Mouse (Mus musculus) urinary bladder, postnatal 36 days (tissue): ENCODE data around the gene Tsga10.

Experiments used
- DNase-seq, 2 experiments: peaks; one replicate each; pipeline ENCODE4 v3.0.0; 2022; ENCODE audit warnings: low spot score in 2 of 2, mixed read lengths in 1 of 2

Tsga10 gene

DNA sequence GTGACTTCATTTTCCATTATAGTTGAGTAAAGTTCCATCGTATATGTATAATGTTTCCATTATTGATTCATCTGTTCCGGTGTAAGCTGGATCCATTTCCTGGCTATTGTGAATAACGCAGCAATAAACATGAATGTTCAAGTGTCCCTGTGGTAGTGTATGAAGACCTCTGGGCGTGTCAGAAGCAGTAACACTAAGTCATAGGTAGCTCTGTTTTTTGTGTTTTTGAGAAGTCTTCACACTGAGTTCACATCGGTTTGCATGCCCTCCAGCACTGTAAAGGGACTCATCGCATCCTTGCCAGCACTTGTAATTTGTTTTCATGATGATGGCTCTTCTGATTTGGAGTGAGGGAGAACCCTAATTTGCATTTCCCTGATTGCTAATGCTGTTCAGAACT is at the start of gene Tsga10:
Gene Tsga10, minus strand, starts transcription at position 144 of the 400 bp plus-strand sequence.
- no peak for DNase-seq

DNA sequence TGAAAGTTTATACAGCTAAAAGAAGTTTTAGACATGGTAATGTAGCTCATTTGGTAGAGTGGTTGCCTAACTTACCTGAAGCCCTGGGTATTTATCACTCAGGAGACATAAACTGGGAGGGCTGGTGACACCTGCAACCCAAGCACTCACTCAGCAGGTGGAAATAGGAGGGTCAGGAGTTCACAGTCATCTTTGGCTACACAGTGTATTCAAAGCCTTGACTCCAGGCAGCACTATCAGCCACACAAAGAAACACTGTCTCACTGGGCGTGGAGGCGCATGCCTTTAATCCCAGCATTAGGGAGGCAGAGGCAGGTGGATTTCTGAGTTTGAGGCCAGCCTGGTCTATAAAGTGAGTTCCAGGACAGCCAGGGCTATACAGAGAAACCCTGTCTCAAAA is 46.5 kb upstream of the Tsga10 start:
- no peak for DNase-seq

GRCm38 (mm10) chr1:37903178-37903577 is 36.9 kb upstream of the Tsga10 start:
- peak in 1 of 2 experiments; percentile 9 for DNase-seq

DNA sequence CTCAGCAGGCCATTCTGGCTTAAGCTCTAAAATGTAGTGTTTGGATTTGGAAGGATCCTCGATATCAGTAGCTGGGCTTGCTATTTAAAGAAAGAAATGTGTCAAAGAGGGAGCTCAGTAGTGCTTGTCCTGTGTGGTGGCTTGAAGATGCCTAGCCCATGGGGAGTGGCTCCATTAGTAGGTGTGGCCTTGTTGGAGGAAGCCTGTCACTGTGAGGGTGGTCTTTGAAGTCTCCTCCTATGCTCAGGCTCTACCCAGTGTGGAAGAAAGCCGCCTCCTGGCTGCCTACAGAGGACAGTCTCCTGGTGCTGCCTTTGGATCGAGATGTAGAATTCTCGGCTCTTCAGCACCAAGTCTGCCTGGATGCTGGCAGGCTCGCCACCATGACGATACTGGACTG is 34.1 kb upstream of the Tsga10 start:
- DNase-seq = no peak

- DNase-seq = no peak
Observed at GRCm38 (mm10) chr1:37899816-37900215, 33.6 kb upstream of the Tsga10 start.

- no peak for DNase-seq
Observed at GRCm38 (mm10) chr1:37894606-37895005, 28.4 kb upstream of the Tsga10 start.

GRCm38 (mm10) chr1:37891400-37891799 is 25.2 kb upstream of the Tsga10 start:
- no peak for DNase-seq

DNA sequence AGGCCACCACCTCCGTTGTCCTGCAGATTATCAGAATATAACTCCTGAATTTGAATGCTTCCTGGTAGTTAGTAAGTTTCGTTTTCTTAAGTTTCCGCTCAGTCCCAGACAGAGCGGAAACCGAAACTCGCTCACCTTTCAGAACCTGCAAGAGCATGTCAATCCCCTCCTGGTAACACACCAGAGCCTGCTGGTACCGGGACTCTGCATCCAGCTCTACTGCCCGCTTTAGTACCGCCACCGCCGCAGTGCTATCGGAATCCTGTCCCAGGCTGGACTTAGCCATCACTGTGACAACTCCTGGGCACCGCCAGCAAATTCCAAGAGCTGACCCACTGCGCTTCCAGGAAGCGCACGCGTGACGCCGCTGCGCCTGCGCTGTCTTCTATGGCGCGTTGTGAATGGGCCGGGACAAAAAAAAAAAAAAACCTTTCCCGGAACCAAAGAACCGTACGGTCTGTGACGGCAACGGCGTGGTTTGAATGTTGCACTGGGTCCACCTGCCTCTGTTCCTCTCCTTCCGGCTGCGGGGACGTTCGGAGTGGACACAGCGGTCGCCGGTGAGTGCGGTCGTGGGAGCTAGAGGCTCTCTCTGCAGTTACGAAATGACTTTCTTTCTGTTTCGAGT is 23.9 kb upstream of the Tsga10 start, which contains the start of the genes Mitd1 and Mrpl30:
Gene Mitd1, minus strand, starts transcription at position 387 of the 628 bp plus-strand sequence.
Gene Mrpl30, plus strand, starts transcription at position 453 of the 628 bp plus-strand sequence.
- DNase-seq = peak; percentile 85 to 90

- no peak for DNase-seq
Observed at GRCm38 (mm10) chr1:37889206-37889605, 23.0 kb upstream of the Tsga10 start.

DNA sequence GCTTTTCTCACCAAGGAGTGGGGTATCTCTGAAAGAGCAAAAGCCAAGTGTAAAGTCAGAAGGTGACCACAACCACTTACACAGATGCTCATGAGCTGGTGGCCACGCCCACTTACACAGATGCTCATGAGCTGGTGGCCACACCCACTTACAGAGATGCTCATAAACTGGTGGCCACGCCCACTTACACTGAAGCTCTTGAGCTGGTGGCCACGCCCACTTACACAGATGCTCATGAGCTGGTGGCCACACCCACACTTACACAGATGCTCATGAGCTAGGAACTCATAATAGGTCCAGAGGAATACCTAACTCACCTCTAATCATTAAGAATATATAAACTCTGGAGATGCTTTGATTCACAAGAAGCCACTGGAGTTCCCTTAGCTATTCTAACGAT is 18.2 kb upstream of the Tsga10 start:
- no peak for DNase-seq

GRCm38 (mm10) chr1:37883411-37883810 is 17.2 kb upstream of the Tsga10 start:
- DNase-seq = no peak

DNA sequence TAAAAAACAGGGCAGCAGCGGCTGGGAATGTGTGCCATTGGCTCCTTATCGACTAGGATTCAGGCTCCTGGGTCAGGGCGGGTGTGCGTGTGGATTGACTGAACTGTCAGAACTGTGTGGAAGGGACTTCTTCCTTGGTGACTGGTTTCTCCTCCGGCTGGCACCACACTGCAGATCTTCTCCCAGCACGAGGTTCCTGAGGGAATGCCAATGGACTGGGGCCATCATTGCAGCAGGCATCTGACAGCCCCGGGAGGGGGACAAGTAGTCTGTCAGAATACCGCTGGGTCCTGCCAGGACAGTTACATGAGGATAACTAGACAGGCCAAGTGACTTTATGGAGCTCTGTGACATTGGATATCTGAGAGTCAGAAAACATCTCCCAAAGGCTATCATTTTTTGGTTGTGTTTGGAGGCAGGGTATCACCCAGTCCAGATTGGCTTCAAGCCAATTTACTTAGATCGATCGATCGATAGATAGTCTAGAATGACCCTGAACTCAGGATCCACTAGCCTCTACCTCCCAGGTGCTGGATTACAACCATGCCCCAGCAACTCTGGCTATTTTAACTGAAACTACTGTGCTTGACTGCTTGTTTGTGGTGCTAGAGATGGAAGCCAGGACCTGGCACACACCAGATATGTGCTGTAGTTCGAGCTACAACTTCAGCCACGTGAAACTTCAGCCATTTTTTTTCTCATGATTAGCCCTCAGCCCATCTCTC is 11.7 kb upstream of the Tsga10 start:
- DNase-seq = peak in 1 of 2 experiments; percentile 31

DNA sequence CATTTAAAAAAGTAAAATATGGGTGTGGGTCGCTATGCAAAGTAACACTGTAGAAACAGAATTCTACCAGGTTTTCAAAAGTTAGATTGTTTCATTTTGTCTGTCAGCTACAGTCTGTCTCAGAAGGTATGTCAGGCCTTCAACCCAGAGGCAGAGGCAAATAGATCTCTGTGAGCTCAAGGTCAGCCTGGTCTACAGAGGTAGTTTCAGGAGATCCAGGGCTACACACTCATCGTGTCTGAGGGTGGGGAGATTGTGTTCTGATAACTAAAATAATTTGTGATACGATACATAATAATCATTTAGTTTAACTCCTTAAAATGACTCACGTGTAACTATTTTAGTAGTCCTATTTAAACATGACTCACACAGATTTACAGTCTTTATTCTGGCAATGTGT is 6.9 kb upstream of the Tsga10 start:
- no peak for DNase-seq

DNA sequence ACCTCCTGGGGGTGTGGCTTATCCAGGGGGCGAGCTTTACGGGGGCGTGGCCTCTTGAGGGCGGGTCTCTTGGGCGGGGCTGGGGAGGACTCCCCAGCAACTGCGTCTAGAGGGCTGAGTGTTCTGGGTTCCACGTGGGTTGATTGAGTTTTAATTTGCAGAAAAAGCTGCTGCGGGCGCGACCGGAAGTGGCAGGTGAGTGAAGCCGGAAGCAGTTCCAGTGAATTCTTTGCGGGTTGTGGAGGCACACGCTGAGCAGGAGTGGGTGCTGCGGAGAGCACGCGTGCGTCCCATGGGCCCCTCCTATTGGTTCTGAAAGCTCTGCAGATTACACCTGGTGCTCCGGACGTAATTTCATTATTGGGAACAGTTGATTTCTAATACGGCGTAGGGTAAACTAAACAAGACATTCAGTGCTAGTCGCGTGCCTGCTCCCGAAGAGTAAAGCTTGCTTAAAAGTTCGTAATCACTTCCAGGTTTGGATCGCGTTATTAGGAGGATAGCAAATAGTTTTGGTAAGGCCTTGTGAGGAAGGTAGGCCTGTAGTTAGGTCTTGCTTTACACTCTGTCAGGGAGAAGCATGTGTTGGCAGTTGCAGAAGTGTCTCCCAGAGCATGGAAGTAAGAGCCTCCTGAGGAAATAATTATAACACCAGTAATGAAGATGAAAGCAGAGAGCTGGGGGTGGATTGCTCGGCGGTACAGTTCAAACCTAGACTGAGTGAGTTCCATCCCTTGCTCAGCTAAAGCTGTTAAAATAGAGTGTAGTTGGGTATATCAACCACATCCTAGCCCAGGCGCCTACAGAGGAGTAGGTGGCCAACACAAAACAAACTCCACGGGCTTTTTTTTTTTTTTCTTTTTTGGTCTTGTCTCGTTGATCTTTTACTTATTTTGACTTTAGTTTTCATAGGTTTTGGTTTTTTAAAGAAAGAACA is 6.2 kb upstream of the Tsga10 start:
- peak; percentile 60 to 80 for DNase-seq

DNA sequence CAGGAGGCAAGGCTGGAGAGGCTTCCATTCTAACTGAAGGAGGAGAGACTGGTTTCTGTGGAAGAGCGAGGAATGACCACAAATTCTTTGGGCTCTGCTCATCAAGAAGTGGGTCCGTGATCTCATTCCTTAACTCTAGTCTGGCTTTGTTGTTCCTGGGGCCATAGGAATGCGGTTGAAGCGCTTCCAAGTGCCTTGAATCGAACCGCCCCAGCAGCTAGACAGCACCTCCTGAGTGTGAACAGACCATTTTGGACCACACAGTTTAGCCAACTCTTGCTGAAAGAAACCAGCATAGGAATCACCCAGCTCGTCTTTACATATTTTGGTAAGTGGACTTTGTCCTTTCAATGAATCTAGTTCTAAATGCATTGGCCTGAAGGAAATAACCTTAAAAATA is 5.5 kb upstream of the Tsga10 start, which contains the start of gene Lipt1:
Gene Lipt1, plus strand, starts transcription at position 35 of the 400 bp plus-strand sequence.
- DNase-seq = peak; percentile 16 to 28

DNA sequence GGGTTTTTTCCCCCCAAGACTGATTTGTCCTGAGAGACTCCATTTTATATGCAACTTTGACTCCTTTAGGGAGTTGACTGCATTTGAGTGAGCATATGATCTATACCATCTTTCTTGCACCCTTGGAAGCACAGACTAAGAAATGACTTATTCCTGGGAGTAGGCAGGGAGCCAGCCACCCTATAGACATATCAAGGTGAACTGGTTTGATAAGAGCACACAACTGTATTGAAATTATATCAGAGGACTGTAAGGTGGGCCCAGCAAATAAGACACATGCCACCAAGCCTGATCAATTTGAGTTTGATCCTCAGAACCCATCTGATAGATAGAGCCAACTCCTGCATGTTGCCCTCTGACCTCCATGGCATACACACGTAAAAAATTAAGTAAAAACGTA is 3.1 kb upstream of the Tsga10 start:
- no peak for DNase-seq

DNA sequence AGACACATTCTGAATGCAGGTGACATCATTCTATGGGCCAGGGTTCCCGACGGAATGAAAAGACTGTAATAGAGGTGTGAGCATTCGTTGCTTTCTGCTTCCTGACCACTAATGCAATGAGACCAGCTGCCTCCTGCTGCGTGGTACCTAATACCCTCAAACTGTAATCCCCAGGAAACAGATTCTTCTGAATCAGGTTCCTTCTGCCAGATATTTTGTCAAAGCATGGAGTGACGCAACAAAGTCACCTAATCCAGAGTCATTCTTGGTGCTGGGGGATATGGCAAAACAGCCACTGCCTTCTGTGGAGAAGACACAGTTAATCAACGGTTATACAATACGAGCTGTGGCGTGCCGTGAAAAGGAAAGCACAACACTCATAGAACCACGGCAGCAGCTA is 2.4 kb upstream of the Tsga10 start:
- no peak for DNase-seq

GRCm38 (mm10) chr1:37867684-37868322 is 1.6 kb upstream of the Tsga10 start:
- no peak for DNase-seq

DNA sequence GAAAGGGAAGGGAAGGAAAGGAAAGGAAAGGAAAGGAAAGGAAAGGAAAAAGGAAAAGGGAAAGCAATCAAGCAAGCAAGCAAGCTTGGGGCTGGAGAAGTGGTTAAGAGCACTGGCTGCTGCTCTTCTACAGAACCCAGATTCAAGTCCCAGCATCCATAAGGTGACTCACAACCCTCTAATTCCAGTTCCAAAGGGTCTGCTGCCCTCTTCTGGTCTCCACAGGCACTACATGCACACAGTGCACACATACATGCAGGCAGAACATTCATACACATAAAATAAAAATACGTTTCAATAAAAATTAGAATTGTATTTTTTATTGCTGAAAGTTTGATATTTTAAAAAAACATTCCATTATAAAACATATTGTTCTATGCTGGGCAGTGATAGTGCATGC is 827 bp upstream of the Tsga10 start:
- peak in 1 of 2 experiments; percentile 32 for DNase-seq

DNA sequence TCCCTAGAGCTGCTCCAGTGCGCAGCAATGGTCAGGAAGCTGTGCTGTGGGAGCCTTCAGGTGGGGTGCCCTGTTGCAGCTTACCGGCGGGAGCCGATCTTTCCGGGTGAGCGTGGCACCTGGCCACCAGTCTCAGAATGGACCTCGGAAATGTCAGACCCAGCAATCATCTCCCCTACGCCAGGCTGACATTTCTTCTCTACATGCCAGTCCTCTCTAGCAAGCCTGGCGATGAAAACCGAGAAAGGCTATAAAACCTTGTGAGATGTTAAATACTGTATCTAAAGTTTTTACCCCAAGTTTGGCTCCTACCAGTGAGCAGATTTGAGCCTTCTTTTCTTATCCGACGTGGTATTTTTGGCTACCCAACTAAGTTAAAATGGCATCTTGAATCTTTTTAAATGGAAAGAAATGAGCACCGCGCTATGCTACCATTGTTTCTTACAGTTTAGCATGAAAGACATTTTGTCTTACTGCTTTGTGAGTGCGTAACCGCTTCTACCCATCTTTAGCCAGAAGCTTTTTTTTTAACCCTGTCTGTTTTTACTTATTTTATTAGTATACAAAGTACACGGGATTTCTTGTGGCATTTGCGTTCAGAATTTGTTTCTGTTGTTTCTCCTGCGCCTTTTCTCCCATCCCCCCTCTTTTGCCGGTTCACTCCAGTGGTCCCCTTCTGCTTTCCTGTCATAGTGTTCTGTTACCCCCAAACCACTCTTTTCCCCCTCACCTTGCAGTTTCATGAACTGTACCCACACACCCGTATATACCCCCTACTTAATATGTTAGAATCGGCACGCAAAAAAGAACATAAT is 621 bp downstream of the Tsga10 start:
- DNase-seq = no peak
